Mouse (Mus musculus): ENCODE results near the gene Samhd1. TPM values are rescaled to one million over a fixed set of nuclear protein-coding genes. Genes with fewer than 3 reads are reported as not detected.

The Samhd1 gene
- total RNA-seq, 2 experiments from 2014 or later, result 11.6 to 12.4 TPM

DNA sequence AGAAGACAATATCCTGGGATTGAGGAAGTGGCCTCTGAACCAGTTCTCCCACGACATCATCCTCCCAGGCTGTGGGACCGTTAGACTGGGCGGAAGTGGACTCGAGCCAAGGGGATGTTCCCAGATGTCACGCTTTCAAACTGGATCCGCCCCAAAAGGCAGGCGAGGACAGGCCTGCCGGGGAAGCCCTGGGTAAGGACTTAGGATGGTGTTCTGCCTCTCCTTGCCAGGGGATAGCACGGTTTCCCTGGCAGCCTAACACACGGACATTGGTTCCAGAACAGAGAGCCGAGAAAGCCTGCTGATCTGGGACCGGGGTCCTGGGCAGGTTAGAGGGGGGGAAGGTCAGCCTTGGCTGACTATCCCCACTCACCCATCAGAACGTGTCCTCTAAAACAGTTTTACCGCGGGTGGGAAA lies 57.4 kb downstream of the Samhd1 start:
- peak; percentile 60 for DNase-seq (ENCODE audit: low spot score in 2 of 2)
- intact Hi-C loops (cut with DNase I), result loop anchor here (5.0 kb wide), 1 partner anchor 35 kb away; no protein-coding TSS in a partner anchor

DNA sequence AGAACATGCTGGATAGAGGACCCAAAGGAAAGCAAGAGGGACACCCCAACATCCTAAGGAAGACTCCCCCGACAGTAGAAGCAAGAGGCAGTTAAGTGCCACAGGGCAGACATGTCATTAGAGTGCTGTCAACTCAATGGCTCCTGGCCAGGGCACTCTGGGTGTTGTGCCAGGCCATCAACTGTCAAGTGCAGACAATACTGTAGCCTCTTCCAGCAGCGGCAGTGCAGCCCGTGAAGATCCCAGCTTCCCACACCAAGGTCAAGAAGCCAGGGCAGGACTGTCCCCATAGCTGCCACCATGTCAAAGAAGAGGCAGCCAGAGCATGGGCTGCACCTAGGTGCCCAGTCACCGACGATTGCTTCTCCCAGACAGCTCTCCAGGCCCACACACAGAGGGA lies 57.9 kb downstream of the Samhd1 start:
- intact Hi-C loops (cut with DNase I), result loop anchor here (5.0 kb wide), 1 partner anchor 35 kb away; no protein-coding TSS in a partner anchor
- no peak for DNase-seq (ENCODE audit: low spot score in 2 of 2)

DNA sequence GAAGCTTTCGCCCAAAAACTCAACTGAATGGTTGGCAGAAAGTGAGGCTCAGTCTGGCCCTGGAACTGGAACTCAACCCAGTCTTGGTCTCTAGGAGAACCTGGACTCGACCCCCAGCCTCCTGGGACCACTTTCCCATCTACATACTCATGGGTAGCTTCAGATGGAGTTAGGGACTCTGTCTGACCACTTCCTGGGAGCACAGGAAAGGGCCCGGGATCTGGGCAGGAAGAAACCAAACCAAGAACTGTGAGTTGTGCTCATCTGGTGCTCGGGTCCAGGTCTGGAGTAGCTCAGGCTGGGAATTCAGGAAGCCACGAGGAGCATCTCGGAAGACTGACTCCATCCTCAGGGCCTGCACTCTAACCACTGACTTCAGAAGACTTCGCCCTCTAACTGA lies 58.5 kb downstream of the Samhd1 start:
- DNase-seq (ENCODE audit: low spot score in 2 of 2), result no peak
- intact Hi-C loops (cut with DNase I), result loop anchor here (5.0 kb wide), 1 partner anchor 34 kb away; no protein-coding TSS in a partner anchor

DNA sequence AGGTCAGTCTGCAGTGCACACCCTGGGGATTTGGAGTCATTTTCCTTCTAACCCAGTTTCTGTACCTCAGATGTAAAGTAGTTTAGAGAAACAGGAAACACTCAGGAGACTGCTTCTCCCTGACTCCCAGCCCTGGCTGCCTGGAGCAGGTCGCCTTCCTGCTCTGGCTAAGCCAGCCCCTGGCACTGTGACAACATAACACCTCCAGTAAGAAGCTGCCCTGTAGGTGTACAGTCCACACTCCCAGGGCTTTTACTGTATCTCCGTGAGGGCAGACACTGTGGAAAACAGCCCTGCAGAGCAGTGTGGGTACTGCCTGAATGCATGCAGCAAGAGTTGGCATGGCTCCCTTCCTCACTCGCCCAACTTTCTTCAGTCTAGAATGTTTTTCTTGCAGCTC lies 59.4 kb downstream of the Samhd1 start:
- intact Hi-C loops (cut with DNase I), result loop anchor here (5.0 kb wide), 1 partner anchor 33 kb away; no protein-coding TSS in a partner anchor
- DNase-seq (ENCODE audit: low spot score in 2 of 2), result peak in 1 of 2 experiments; percentile 44

GRCm38 (mm10) chr2:157075226-157075625 lies 59.8 kb downstream of the Samhd1 start:
- DNase-seq (ENCODE audit: low spot score in 2 of 2), result no peak
- intact Hi-C loops (cut with DNase I), result loop anchor here (5.0 kb wide), 1 partner anchor 33 kb away; no protein-coding TSS in a partner anchor

DNA sequence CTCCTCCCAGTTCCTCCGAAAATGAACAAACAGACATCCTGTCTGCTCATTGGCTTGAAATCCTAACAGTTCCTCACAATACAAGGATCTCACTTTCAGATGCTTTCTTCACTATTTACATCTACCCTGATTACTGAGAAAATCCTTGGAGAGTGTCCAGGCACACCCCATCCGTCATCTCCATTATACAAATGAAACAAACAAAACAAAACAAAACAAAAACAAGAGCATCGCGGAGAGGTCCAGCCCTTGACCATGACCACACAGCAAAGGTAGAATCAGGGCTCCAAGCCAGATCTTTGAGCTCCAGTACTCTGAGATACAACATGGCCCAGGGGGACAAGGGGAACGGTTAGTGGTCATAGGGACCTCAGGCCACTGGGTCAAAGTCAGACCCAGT lies 60.3 kb downstream of the Samhd1 start:
- intact Hi-C loops (cut with DNase I), result loop anchor here (5.0 kb wide), 1 partner anchor 32 kb away; no protein-coding TSS in a partner anchor
- no peak for DNase-seq (ENCODE audit: low spot score in 2 of 2)

- DNase-seq (ENCODE audit: low spot score in 2 of 2), result no peak
- intact Hi-C loops (cut with DNase I), result no loop called here
These were observed 60.8 kb downstream of the Samhd1 start for GRCm38 (mm10) chr2:157074186-157074724.

GRCm38 (mm10) chr2:157073378-157074052 lies 61.5 kb downstream of the Samhd1 start:
- intact Hi-C loops (cut with DNase I), result no loop called here
- DNase-seq (ENCODE audit: low spot score in 2 of 2), result peak in 1 of 2 experiments; percentile 70

DNA sequence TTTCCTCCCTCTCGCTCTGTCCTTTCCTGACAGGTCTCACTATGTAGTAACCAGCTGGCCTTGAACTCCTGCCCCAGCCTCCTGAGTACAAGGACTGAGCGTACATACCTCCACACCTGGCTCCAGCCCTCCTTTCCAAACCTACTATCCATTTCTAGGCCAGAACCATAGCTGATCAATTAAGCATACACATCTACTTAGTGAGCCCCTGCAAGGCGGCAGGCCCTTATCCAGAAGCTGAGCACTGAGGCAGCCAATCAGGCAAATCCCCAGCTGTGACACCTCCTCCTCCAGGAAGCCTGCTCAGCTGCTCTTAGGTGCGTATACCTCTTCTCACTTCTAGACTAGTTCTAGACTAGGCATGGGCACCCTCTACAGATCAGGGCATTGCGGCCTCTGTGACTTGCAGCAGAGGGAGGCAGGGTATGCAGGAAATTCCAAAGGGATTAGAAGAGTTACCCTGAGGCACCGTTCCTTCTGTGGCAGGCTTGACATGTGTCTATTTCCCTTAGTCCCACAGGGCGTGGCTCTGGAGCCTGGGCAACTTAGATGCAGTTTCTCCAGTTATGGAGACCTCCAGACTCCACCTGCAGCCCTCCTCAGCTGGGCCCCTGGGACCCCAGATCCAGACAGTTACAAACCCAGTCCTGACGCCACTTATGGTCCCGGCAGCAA lies 62.6 kb downstream of the Samhd1 start:
- no peak for DNase-seq (ENCODE audit: low spot score in 2 of 2)
- intact Hi-C loops (cut with DNase I), result no loop called here

DNA sequence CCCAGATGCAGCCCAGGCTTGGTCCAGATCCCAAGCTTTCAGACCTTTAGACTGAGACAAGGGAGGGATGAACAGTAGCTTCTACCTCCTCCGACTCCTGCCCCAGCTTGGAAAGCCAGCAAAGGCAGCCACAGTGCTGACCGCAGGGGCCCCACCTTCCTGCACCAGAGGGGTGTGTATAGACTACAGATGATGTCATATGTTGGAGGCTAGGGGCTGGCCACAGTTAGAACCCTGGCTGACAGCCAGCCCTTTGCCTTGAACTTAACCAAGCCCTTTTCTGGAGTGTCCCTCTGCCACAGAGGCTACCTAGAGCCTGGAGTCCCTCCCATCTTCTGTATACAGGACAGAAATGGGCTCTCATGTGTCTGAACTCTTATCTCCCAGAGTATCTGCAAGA lies 63.5 kb downstream of the Samhd1 start:
- DNase-seq (ENCODE audit: low spot score in 2 of 2), result no peak
- intact Hi-C loops (cut with DNase I), result no loop called here

DNA sequence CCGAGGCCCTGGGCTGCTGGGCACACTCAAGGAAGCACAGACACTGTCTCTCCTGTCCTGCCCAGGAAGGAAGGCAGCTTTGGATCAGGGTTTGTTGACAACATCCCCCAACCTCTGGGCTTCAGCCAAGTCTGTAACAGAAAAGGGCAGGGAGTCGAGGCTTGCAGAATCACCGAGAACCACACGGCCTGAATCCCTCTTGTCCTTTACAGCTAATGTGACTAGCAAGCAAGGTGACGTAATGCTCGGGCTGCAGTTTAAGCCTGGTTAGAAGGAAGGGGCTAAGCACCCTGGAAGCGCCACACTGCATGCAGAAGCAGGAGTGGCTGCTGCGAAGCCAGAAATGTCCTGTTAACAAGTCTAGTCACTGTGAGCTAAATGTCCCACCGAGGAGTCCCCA lies 64.7 kb downstream of the Samhd1 start:
- peak in 1 of 2 experiments; percentile 34 for DNase-seq (ENCODE audit: low spot score in 2 of 2)
- intact Hi-C loops (cut with DNase I), result no loop called here

GRCm38 (mm10) chr2:157069755-157070315 lies 65.2 kb downstream of the Samhd1 start:
- DNase-seq (ENCODE audit: low spot score in 2 of 2), result no peak
- intact Hi-C loops (cut with DNase I), result no loop called here

DNA sequence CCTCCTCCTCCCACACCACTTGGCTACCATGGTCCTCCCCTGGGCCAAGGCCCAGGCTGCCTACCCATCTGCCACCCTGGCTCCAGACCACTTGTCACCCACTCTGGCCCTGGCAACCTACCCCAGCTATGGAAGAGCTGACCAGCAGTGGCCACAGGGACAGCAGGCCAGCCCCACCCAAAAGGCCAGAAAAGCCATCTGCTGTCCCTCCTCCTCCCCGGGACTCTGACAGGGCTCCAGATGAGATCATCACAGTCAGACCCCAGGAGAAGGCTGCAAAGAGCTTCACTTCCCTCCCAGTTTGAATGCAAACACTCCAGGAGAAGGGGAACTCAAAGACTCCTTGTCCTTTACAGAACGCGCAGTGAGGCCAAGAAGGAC lies 65.7 kb downstream of the Samhd1 start:
- DNase-seq (ENCODE audit: low spot score in 2 of 2), result no peak
- intact Hi-C loops (cut with DNase I), result no loop called here

GRCm38 (mm10) chr2:157068701-157069354 lies 66.2 kb downstream of the Samhd1 start:
- intact Hi-C loops (cut with DNase I), result no loop called here
- DNase-seq (ENCODE audit: low spot score in 2 of 2), result no peak

GRCm38 (mm10) chr2:157066731-157067430 lies 68.2 kb downstream of the Samhd1 start:
- intact Hi-C loops (cut with DNase I), result no loop called here
- no peak for DNase-seq (ENCODE audit: low spot score in 2 of 2)

- DNase-seq (ENCODE audit: low spot score in 2 of 2), result no peak
- intact Hi-C loops (cut with DNase I), result no loop called here
These were observed 69.2 kb downstream of the Samhd1 start for GRCm38 (mm10) chr2:157065879-157066226.

DNA sequence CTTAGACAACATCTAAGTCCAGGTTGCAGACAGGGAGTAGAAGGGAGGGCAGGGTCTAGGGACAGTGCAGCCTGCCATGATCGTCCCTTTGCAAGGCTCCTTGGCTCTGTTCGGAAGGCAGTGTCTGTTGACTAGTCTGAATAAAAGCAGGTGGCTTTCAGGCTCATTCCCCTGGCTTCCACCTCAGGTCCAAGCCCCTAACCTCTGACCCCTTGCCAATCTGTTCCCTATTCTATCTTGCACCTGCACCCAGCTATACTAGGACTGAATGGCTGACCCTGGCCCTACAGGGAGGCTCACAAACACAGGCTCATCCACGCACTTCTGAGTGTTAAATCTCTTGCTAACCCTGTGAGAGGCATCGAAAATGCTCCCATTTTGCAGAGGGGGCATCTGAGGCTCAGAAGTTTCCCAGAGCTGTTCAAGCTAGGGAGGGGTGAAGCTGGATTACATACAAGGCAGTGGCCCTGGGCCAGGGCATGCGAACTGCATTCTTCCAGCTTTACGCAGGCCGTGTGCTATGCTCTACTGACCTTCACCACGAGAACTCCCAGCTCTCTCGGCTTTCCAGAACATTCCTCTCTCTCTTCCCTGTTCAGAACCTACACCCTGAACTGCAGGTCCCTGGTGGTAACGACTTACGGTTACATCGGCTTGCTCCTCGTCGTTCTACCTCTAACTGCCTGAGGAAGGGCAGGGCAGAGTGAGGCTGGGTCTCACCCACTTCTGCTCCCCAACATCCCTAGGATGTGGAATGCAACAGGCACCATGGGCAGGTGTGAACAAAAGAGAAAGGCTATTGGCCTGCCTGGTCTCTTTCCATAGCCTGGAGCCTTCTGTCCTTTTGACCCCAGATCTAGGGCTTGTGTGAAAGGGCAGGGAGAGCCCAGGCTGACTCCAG lies 69.8 kb downstream of the Samhd1 start:
- intact Hi-C loops (cut with DNase I), result no loop called here
- no peak for DNase-seq (ENCODE audit: low spot score in 2 of 2)

GRCm38 (mm10) chr2:157064136-157064535 lies 70.9 kb downstream of the Samhd1 start:
- peak in 1 of 2 experiments; percentile 57 for DNase-seq (ENCODE audit: low spot score in 2 of 2)
- intact Hi-C loops (cut with DNase I), result no loop called here

Measured in left cerebral cortex, postnatal 25 days (tissue).